ENCODE assay signal across 14 mouse cellular contexts in the genomic region with DNA sequence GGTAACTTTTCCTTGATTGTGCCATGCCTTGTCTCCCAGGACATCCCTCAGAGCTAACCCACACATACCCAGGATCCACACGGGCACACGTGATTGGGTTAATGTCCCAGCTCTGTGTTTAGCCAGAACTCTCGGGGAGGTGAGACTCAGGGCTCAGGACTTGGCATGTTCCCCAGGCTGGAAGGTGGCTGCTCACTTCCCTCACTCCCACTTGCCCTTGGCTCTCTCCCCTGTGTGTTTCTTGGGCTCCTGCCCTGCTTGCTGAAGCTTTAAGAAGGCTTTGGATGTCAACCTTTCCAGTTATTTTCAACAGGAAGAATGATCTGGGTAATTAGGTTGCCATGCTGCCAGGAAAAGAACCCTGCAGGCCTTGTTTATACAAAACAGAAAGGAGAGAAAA. TPM values are rescaled to one million over a fixed set of nuclear protein-coding genes. Genes with fewer than 3 reads are reported as not detected.
DNase-seq lines count a peak whose midpoint lies in the region; ATAC-seq and TF ChIP-seq lines count a peak whose summit lies in the region.
"Had no signal": no experiment of that assay in that cellular context is flagged by ENCODE, and none has a peak within 500 bp of the region (broad histone marks: within the 10 kb centered on the region; RNA-seq: fewer than 3 reads in every experiment).

No protein-coding gene starts in this region.

- peak overlapping the region; percentile 18 for H3K27ac ChIP-seq in left cerebral cortex, adult 2 months
- H3K27ac ChIP-seq in liver, embryonic 12.5 days = no peak overlapping the region
- H3K27ac ChIP-seq in stomach, postnatal 0 days (replicated peaks) = no peak overlapping the region

- H3K4me2 ChIP-seq in liver, embryonic 12.5 days = no peak overlapping the region
- H3K4me2 ChIP-seq in stomach, postnatal 0 days (replicated peaks; ENCODE audit: low read depth) = no peak overlapping the region

- H3K4me3 ChIP-seq in left cerebral cortex, adult 2 months = no peak overlapping the region
- H3K4me3 ChIP-seq in liver, embryonic 12.5 days = no peak overlapping the region
- no peak overlapping the region for H3K4me3 ChIP-seq in stomach, postnatal 0 days (ENCODE audit: low read depth, low read length)
- H3K4me3 ChIP-seq: erythroblast, embryonic 14.5 days had no signal

- no peak for DNase-seq in left cerebral cortex, adult 2 months (ENCODE audit: extremely low spot score in 1 of 2, low spot score in 2 of 2)
- DNase-seq in left cerebral cortex, postnatal 14 days (ENCODE audit: low spot score in 2 of 2) = no peak
- peak; percentile 94 to 96 for DNase-seq in cerebellum, postnatal 10 days
- DNase-seq in kidney, postnatal 4 days = peak; percentile 62 to 71
- no peak for DNase-seq in MN1 (ENCODE audit: low spot score)
- no peak for DNase-seq in stomach, postnatal 0 days (ENCODE audit: low spot score)
- DNase-seq: gastrocnemius, postnatal 10 days; lung, adult 18-20 months; right cerebral cortex, adult 18-20 months had no signal

- TF ChIP-seq EP300 in stomach, postnatal 0 days (optimal IDR thresholded peaks at IDR 0.05) = no peak

- H3K27me3 ChIP-seq in liver, embryonic 12.5 days (replicated peaks) = no peaks in the 10 kb centered on the region; the same call in 1 of the 2 replicates
- H3K27me3 ChIP-seq in stomach, postnatal 0 days (ENCODE audit: control insufficient read depth, insufficient read depth, low read length) = no peaks in the 10 kb centered on the region

- no peak for TF ChIP-seq CTCF in left cerebral cortex, adult 2 months (IDR thresholded peaks at IDR 0.05)
- TF ChIP-seq CTCF in stomach, postnatal 0 days (IDR thresholded peaks at IDR 0.05; ENCODE audit: low read depth) = no peak

- ATAC-seq in cerebellum, adult (ENCODE audit: insufficient number of reproducible peaks, low FRiP score, low TSS enrichment) = peak; percentile 85
- ATAC-seq in liver, embryonic 12.5 days = no peak
- no peak for ATAC-seq in stomach, postnatal 0 days (ENCODE audit: low FRiP score, low TSS enrichment)
- ATAC-seq: activated CD4-positive, CD25-positive, alpha-beta regulatory T cell, adult 4 months had no signal

- no peaks in the 10 kb centered on the region for H3K4me1 ChIP-seq in liver, embryonic 12.5 days
- no peaks in the 10 kb centered on the region for H3K4me1 ChIP-seq in stomach, postnatal 0 days (replicated peaks; ENCODE audit: control insufficient read depth, insufficient read depth)

- H3K36me3 ChIP-seq in liver, embryonic 12.5 days = no peaks in the 10 kb centered on the region
- no peaks in the 10 kb centered on the region for H3K36me3 ChIP-seq in stomach, postnatal 0 days (ENCODE audit: control insufficient read depth, insufficient read depth, low read length)

- no peaks in the 10 kb centered on the region for H3K9me3 ChIP-seq in liver, embryonic 12.5 days (replicated peaks)
- H3K9me3 ChIP-seq in stomach, postnatal 0 days (ENCODE audit: control insufficient read depth, low read length) = no peaks in the 10 kb centered on the region

- intact Hi-C loops in left cerebral cortex, adult 2 months (cut with DNase I) = loop anchor here (2.0 kb wide), 1 partner anchor 18 kb away; no protein-coding TSS in a partner anchor
- intact Hi-C loops in left cerebral cortex, postnatal 14 days (cut with DNase I) = no loop called here

- no peak overlapping the region for H3K9ac ChIP-seq in liver, embryonic 12.5 days
- H3K9ac ChIP-seq in stomach, postnatal 0 days (ENCODE audit: low read length) = no peak overlapping the region

- WGBS in liver, embryonic 12.5 days (ENCODE audit: insufficient replicate concordance) = 73% methylated on average over 3 of the region's 3 CpGs
- WGBS in stomach, postnatal 0 days = 55% methylated on average over 3 of the region's 3 CpGs

RNA-seq across cellular contexts. Expression of gene Cog2, which starts 26.2 kb away (rescaled TPM):
- 10 to 100 TPM; 35.1 to 46.5 TPM for total RNA-seq in left cerebral cortex, adult 2 months (2021)
- 10 to 100 TPM; 30.4 to 32.1 TPM for total RNA-seq in left cerebral cortex, postnatal 14 days (2021)
- polyA plus RNA-seq in liver, embryonic 12.5 days (2016; fragmentation: Nextera tagmentation; extraction: Ambion mirVana) = 23.8 and 25.2 TPM in 2 replicates
- 23.3 and 24.9 TPM in 2 replicates for polyA plus RNA-seq in stomach, postnatal 0 days (2015; fragmentation: Nextera tagmentation; extraction: Ambion mirVana)

RNA-seq across cellular contexts. Expression of gene Pgbd5, which starts 54.9 kb away (rescaled TPM):
- total RNA-seq in left cerebral cortex, adult 2 months (2021) = 100 to 1,000 TPM; 208 to 221 TPM
- 100 to 1,000 TPM; 162 to 176 TPM for total RNA-seq in left cerebral cortex, postnatal 14 days (2021)
- 0.24 and 0.37 TPM in 2 replicates for polyA plus RNA-seq in liver, embryonic 12.5 days (2016; fragmentation: Nextera tagmentation; extraction: Ambion mirVana)
- polyA plus RNA-seq in stomach, postnatal 0 days (2015; fragmentation: Nextera tagmentation; extraction: Ambion mirVana) = 1.9 and 2.0 TPM in 2 replicates
- total RNA-seq: megakaryocyte progenitor cell, adult 5-6 weeks had no signal
- polyA plus RNA-seq: activated CD4-positive, CD25-positive, alpha-beta regulatory T cell, adult 4 months; erythroblast, embryonic 14.5 days had no signal

Comparison
In these comparisons a context has a peak if more than half of its experiments do, and no peak if none do; other contexts are left out.
1. DNase-seq: peak in cerebellum, postnatal 10 days (2 of 2) and kidney, postnatal 4 days (2 of 2); none in left cerebral cortex, adult 2 months (0 of 2), left cerebral cortex, postnatal 14 days (0 of 2), MN1 (single experiment) and stomach, postnatal 0 days (single experiment).